Mouse (Mus musculus) fat pad, adult 2 months (tissue): ENCODE measurements around the gene Gm9844.
"Not testable (repeated sequence)": the region's sequence is repeated elsewhere in the genome, so short reads cannot be mapped to it uniquely, and the experiment has no call there.

Source experiments
- DNase-seq: peaks from one replicate; pipeline ENCODE4 v3.0.0-alpha.2; 2011; ENCODE audit warnings: low read depth, low spot score; ENCODE audit errors: extremely low read depth

Gene Gm9844

GRCm38 (mm10) chr7:24869080-24869479 lies 7.1 kb downstream of the Gm9844 start:
- DNase-seq = no peak

- no peak for DNase-seq
These were observed 7.6 kb downstream of the Gm9844 start, which contains the start of the genes Lypd4 and Dmrtc2 for GRCm38 (mm10) chr7:24869532-24870165. Gene Lypd4, minus strand, starts transcription at chr7:24869941. Gene Dmrtc2, plus strand, starts transcription at chr7:24870057.

GRCm38 (mm10) chr7:24877588-24877987 lies 15.6 kb downstream of the Gm9844 start:
- DNase-seq = no peak

GRCm38 (mm10) chr7:24879620-24880019 lies 17.6 kb downstream of the Gm9844 start:
- DNase-seq = no peak

GRCm38 (mm10) chr7:24882416-24883199 lies 20.6 kb downstream of the Gm9844 start:
- no peak for DNase-seq

GRCm38 (mm10) chr7:24883896-24884692 lies 22.1 kb downstream of the Gm9844 start, which contains the start of gene Rps19:
Gene Rps19, plus strand, starts transcription at chr7:24884371.
- peak; percentile 98 for DNase-seq

- DNase-seq = no peak
These were observed 22.8 kb downstream of the Gm9844 start for GRCm38 (mm10) chr7:24884693-24885291.

GRCm38 (mm10) chr7:24885468-24886307 lies 23.7 kb downstream of the Gm9844 start:
- DNase-seq = no peak

GRCm38 (mm10) chr7:24886308-24886633 lies 24.3 kb downstream of the Gm9844 start:
- no peak for DNase-seq

GRCm38 (mm10) chr7:24887096-24887495 lies 25.1 kb downstream of the Gm9844 start:
- DNase-seq = no peak

- no peak for DNase-seq
These were observed 27.6 kb downstream of the Gm9844 start for GRCm38 (mm10) chr7:24889431-24890220.

- DNase-seq = no peak
These were observed 28.5 kb downstream of the Gm9844 start for GRCm38 (mm10) chr7:24890281-24891216.

- DNase-seq = no peak
These were observed 29.5 kb downstream of the Gm9844 start for GRCm38 (mm10) chr7:24891241-24892124.

- no peak for DNase-seq
These were observed 30.1 kb downstream of the Gm9844 start for GRCm38 (mm10) chr7:24892125-24892583.

GRCm38 (mm10) chr7:24895749-24896148 lies 33.7 kb downstream of the Gm9844 start:
- DNase-seq = not testable (repeated sequence)

- DNase-seq = no peak
These were observed 34.3 kb downstream of the Gm9844 start for GRCm38 (mm10) chr7:24896269-24896668.

GRCm38 (mm10) chr7:24897224-24897623 lies 35.2 kb downstream of the Gm9844 start, which contains the start of gene Cd79a:
Gene Cd79a, plus strand, starts transcription at chr7:24897381.
- no peak for DNase-seq
